Comparison of ENCODE assay signal across 23 mouse cellular contexts in genomic region chr16:5515867-5516266, GRCm38 (mm10).
"Had no signal": no experiment of that assay in that cellular context is flagged by ENCODE, and none has a peak within 500 bp of the region (broad histone marks: within the 10 kb centered on the region; RNA-seq: fewer than 3 reads in every experiment).

No protein-coding gene starts in this region.

- H3K4me3 ChIP-seq: heart, embryonic 10.5 days; heart, embryonic 12.5 days; hindbrain, embryonic 10.5 days; hindbrain, embryonic 12.5 days; layer of hippocampus, adult 2 months; left cerebral cortex, adult 2 months; limb, embryonic 10.5 days; limb, embryonic 12.5 days; liver, embryonic 13.5 days had no signal

- H3K27me3 ChIP-seq: hindbrain, embryonic 12.5 days; limb, embryonic 12.5 days; liver, embryonic 13.5 days had no signal

- H3K36me3 ChIP-seq: heart, embryonic 10.5 days; heart, embryonic 12.5 days; hindbrain, embryonic 10.5 days; hindbrain, embryonic 12.5 days; limb, embryonic 10.5 days; limb, embryonic 12.5 days; liver, embryonic 13.5 days had no signal

- H3K9ac ChIP-seq: heart, embryonic 12.5 days; hindbrain, embryonic 12.5 days; hindbrain, embryonic 14.5 days; limb, embryonic 12.5 days; liver, embryonic 13.5 days had no signal

- ATAC-seq: hindbrain, embryonic 16.5 days; inflammation-experienced regulatory T-cells, adult 6 months had no signal

- H3K4me1 ChIP-seq: heart, embryonic 12.5 days; limb, embryonic 10.5 days; limb, embryonic 12.5 days; liver, embryonic 13.5 days had no signal

- H3K27ac ChIP-seq: heart, embryonic 10.5 days; hindbrain, embryonic 10.5 days; hindbrain, embryonic 12.5 days; hindbrain, embryonic 14.5 days; layer of hippocampus, adult 2 months; left cerebral cortex, adult 2 months; limb, embryonic 10.5 days; limb, embryonic 12.5 days; liver, embryonic 13.5 days had no signal

- H3K4me2 ChIP-seq: heart, embryonic 12.5 days; hindbrain, embryonic 12.5 days; hindbrain, embryonic 14.5 days; limb, embryonic 12.5 days; liver, embryonic 11.5 days; liver, embryonic 13.5 days had no signal

- H3K9me3 ChIP-seq: heart, embryonic 10.5 days; heart, embryonic 12.5 days; hindbrain, embryonic 10.5 days; hindbrain, embryonic 12.5 days; limb, embryonic 10.5 days; limb, embryonic 12.5 days; liver, embryonic 13.5 days had no signal

- DNase-seq: gastrocnemius, postnatal 14 days; heart, adult 18-20 months; heart, postnatal 10 days; heart, postnatal 4 days; kidney, adult 11 months; kidney, adult 2 months; kidney, postnatal 10 days; kidney, postnatal 25 days; kidney, postnatal 4 days; liver; liver, embryonic 13.5 days had no signal
